Mouse (Mus musculus): ENCODE data around the gene AA986860. TPM values are rescaled to one million over a fixed set of nuclear protein-coding genes. Genes with fewer than 3 reads are reported as not detected.

Gene AA986860
- under 1 TPM; 0.57 to 0.62 TPM for total RNA-seq (2021)

DNA sequence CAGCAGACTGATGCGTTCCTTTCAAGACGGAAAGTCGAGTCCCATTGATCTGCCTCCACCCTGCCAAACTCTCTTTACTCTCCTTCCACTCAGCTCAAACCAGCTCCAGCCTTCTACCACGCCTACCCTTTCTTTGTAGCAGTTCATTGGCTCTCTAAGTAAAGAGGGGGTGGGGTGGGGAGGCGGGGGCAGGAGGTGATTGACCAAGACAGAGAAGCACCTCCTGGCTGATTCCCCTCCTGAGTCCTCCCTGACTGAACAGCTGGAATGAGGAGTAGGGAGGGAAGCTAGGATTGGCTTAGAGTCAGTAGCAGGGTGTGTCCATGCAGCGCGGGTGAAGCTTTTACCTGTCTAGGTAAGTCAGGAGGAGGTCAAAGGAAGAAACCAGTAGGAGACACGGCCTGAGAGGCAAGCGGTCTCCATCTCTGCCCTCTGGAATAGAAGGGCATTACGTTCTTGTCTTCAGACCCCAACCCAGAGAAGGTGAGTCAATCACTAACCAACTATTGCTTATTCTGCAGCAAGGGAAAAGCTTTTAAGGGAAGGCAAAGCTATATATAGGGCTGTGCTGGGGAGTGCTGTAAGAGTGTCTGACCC, at the start of gene AA986860:
AA986860 (plus strand) TSS at position 236 of the 597 bp plus-strand sequence.
- intact Hi-C loops (cut with DNase I), result no loop called here
- no peak for DNase-seq

GRCm38 (mm10) chr1:130683905-130684304, 47.9 kb upstream of the AA986860 start:
- intact Hi-C loops (cut with DNase I), result no loop called here
- no peak for DNase-seq

GRCm38 (mm10) chr1:130698601-130699000, 33.2 kb upstream of the AA986860 start:
- DNase-seq, result no peak
- intact Hi-C loops (cut with DNase I), result no loop called here

DNA sequence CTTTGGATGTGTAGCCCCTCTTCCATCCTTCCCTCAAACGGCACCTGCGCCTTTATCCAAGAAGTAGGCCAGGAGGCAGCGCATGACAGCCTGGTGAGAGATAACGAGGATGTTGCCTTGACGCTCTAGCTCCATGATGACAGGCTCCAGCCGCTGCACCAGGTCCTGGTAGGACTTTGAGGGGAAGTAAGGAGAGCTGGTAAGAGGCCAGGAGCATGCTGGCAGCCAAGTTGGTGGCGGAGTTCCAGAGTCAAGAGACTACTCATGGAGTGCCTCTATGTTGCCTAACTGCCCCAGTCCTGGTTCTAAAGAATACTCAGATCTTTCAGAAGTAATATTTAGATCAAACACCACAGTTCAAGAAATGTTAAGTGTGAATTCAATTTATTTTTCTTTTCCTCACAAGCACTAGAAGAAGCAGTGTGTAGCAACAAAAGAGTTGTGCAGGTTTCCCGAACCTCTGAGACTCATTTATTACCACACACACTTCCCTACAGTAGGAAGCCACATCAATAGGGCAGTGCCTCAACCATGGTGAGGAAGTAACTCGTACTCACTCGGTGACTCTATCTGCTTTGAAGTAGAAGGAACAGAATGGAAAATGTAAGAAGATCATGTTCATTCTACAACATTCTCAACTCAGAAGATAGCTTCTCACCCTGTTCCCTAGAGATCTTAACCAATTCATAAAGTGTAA, 31.7 kb upstream of the AA986860 start:
- intact Hi-C loops (cut with DNase I), result no loop called here
- DNase-seq, result peak; percentile 89 to 90

- no peak for DNase-seq
- intact Hi-C loops (cut with DNase I), result no loop called here
These were observed 29.8 kb upstream of the AA986860 start for GRCm38 (mm10) chr1:130701976-130702375.

GRCm38 (mm10) chr1:130703613-130704012, 28.2 kb upstream of the AA986860 start:
- no peak for DNase-seq
- intact Hi-C loops (cut with DNase I), result no loop called here

- intact Hi-C loops (cut with DNase I), result no loop called here
- DNase-seq, result peak; percentile 13 to 40
These were observed 21.3 kb upstream of the AA986860 start for GRCm38 (mm10) chr1:130710283-130711080.

- no peak for DNase-seq
- intact Hi-C loops (cut with DNase I), result no loop called here
These were observed 17.7 kb upstream of the AA986860 start for GRCm38 (mm10) chr1:130714046-130714445.

GRCm38 (mm10) chr1:130715561-130716217, 16.1 kb upstream of the AA986860 start, which contains the start of gene Gm29427:
Gene Gm29427, minus strand, starts transcription at chr1:130715799.
- peak; percentile 94 to 97 for DNase-seq
- intact Hi-C loops (cut with DNase I), result no loop called here

DNA sequence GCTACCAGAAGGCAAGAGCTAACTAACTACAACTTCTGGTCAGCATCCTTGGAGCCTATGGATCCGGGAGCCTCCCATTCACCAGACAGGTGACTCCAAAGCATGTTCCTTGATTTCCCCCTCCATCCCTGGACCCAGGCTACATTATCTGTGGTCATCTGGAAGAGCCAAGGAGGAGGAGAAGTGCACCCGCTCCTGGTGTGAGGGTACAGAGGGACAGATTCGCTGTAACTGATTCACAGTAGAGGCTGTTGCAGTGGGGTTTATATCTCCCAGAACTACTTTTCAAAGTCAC, 15.6 kb upstream of the AA986860 start:
- no peak for DNase-seq
- intact Hi-C loops (cut with DNase I), result no loop called here

DNA sequence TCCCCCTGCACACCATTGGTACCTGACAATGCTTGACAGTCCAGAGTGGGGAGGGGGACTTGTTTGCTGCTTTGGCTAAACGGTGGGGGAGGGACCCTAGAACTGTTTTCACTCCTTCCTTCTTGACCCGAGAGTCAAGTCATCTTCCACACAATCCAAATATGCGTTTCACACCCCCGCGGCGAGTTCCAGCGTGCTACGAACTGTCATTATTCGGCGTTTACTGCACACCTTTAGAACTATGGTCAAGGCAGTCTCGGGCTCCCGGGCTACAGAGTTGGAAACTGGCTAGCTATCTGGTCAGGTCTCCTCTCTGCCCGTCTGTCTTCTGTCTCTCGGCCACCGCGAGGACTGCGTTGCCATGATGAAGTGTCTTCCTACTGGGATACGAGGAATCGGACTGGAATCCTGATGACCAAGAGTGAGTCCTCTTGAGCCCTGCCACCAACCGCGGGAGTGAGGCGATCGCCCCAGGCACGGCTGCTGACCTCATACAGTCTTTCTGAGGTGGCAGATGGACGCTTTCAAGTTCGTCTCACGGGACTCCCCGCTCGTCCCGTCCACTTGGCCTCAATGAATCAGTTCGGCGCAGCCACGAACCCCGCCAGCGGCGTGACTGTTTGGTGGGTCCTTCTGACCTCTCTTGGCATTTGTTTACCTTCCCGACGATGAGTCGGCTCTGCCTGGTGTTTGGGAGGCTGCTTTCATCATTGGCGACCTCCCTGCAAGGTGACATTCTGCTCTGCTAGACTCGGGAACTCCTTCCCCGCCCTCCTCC, 15.1 kb upstream of the AA986860 start:
- DNase-seq, result no peak
- intact Hi-C loops (cut with DNase I), result no loop called here

- intact Hi-C loops (cut with DNase I), result no loop called here
These were observed 14.4 kb upstream of the AA986860 start, which contains the start of gene Yod1 for GRCm38 (mm10) chr1:130717291-130717871. Gene Yod1, plus strand, starts transcription at chr1:130717327.

GRCm38 (mm10) chr1:130724206-130724605, 7.6 kb upstream of the AA986860 start:
- DNase-seq, result no peak
- intact Hi-C loops (cut with DNase I), result no loop called here

More at GRCm38 (mm10) chr1:130717291-130717871, 14.4 kb upstream of the AA986860 start, which contains the start of gene Yod1:
- peak; percentile 93 to 94 for DNase-seq

GRCm38 (mm10) chr1:130726396-130726795, 5.4 kb upstream of the AA986860 start:
- intact Hi-C loops (cut with DNase I), result no loop called here
- no peak for DNase-seq

GRCm38 (mm10) chr1:130728070-130728469, 3.7 kb upstream of the AA986860 start:
- intact Hi-C loops (cut with DNase I), result no loop called here
- no peak for DNase-seq

- intact Hi-C loops (cut with DNase I), result no loop called here
- DNase-seq, result no peak
These were observed 3.1 kb upstream of the AA986860 start for GRCm38 (mm10) chr1:130728708-130729107.

- DNase-seq, result no peak
- intact Hi-C loops (cut with DNase I), result no loop called here
These were observed 2.6 kb upstream of the AA986860 start, which contains the start of gene Pfkfb2 for GRCm38 (mm10) chr1:130729153-130729552. Gene Pfkfb2, minus strand, starts transcription at chr1:130729253.

DNA sequence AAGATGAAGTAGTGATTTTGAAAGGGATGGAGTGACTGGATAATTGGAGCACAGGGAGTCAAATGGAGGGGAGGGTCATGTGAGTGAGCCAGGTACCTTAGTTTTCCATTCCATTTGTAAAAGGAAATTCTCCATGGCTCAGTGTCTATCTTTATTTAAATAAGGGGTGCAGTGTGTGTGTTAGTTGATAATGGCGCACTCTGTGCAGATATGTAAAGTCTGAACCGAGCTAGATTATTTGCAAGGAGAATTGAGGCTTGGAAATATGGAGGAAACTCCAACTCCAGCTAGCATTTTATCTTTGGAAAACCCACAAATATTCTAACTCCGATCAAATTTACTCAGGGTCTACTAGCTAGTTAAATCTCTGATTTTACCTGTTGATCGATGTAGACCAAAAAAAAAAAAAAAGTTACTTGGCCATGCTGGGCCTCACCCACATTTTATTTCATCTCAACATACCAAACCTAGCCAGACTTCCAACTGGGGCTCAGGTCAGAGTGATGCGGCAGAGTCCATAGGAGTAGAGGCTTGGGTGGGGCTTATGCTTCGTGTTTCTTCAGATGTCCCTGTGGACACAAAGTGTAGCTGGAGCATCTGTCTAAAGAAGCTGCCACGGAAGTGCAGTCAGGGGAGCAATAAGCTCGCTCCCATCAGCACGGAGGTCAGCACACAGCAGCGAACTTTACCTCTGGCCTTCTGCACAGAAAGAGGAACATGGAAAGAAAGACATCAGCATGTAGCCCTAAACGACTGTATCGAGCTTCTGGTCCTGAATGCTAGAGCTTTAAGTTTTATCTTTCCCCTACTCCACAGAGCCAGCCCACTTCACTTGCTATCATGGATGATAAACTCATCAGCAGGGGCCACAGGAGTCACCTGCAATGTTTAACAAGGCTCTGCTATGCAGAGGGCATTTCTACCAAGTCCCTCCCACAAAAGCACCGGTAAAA, 1.2 kb downstream of the AA986860 start:
- intact Hi-C loops (cut with DNase I), result no loop called here
- DNase-seq, result no peak

GRCm38 (mm10) chr1:130733671-130734070, 1.9 kb downstream of the AA986860 start:
- intact Hi-C loops (cut with DNase I), result no loop called here
- DNase-seq, result no peak
